Mouse (Mus musculus) neural tube, embryonic 14.5 days (tissue): Measurements from ENCODE around the gene Olfr403. TPM values are rescaled to one million over a fixed set of nuclear protein-coding genes. Genes with fewer than 3 reads are reported as not detected.
"Not testable (repeated sequence)": the region's sequence is repeated elsewhere in the genome, so short reads cannot be mapped to it uniquely, and the experiment has no call there.

Experiments
- ATAC-seq: fragments of 200-750 bp; cut with Nextera tagmentation; 2 replicates; pipeline ENCODE4 v1.8.0; 2017; ENCODE audit warnings: low read depth, mild to moderate bottlenecking, moderate TSS enrichment, moderate library complexity
- H3K27ac ChIP-seq: fragments of 300-500 bp; sonication (generic); 2 replicates; pipeline ENCODE4 v1.5.1; 2014; ENCODE audit warnings: low read depth, mild to moderate bottlenecking, control low read depth, low read length, moderate library complexity, mixed read lengths
- H3K27me3 ChIP-seq: fragments of 300-500 bp; sonication (generic); 2 replicates; pipeline ENCODE4 v1.6.1; 2014; ENCODE audit warnings: low read length; ENCODE audit not compliant: control insufficient read depth, insufficient read depth
- H3K36me3 ChIP-seq: fragments of 300-500 bp; sonication (generic); 2 replicates; pipeline ENCODE4 v1.6.1; 2014; ENCODE audit warnings: low read length, mixed read lengths; ENCODE audit not compliant: control insufficient read depth, insufficient read depth
- H3K4me1 ChIP-seq: fragments of 300-500 bp; sonication (generic); 2 replicates; pipeline ENCODE4 v1.6.1; 2014; ENCODE audit warnings: low read length; ENCODE audit not compliant: control insufficient read depth, insufficient read depth
- H3K4me2 ChIP-seq: fragments of 300-500 bp; sonication (generic); 2 replicates; pipeline ENCODE4 v1.6.1; 2014; ENCODE audit warnings: mild to moderate bottlenecking, low read depth, low read length, control low read depth
- H3K4me3 ChIP-seq: fragments of 300-500 bp; sonication (generic); 2 replicates; pipeline ENCODE4 v1.5.1; 2014; ENCODE audit warnings: low read depth, low read length, control low read depth, mixed read lengths
- H3K9ac ChIP-seq: fragments of 300-500 bp; sonication (generic); replicated peaks from 2 replicates; pipeline ENCODE4 v1.6.1; 2014; ENCODE audit warnings: low read depth, mild to moderate bottlenecking, control low read depth, low read length, mixed read lengths
- H3K9me3 ChIP-seq: fragments of 300-500 bp; sonication (generic); 2 replicates; pipeline ENCODE4 v1.6.1; 2016; ENCODE audit warnings: low read length; ENCODE audit not compliant: control insufficient read depth
- WGBS: fragments of 180-500 bp; shearing (Covaris S2); extraction: QIAGEN DNeasy Blood & Tissue Kit; methylation state at CpG from one replicate; pipeline ENCODE4 v1.1.7; 2014; 5-methylcytosine and 5-hydroxymethylcytosine counted together
- polyA plus RNA-seq: library from polyadenylated mRNA; unstranded; fragments of >200 nt; fragmentation: Nextera tagmentation; extraction: Ambion mirVana; gene quantifications from 2 replicates; pipeline ENCODE4 v1.2.1, GENCODE M21; 2014

Olfr403 gene
- not detected in 2 replicates for polyA plus RNA-seq

GRCm38 (mm10) chr11:74185949-74186348 lies at the start of gene Olfr403:
TSS of gene Olfr403 (plus strand) at chr11:74186249.
- H3K36me3 ChIP-seq, result no peaks in the 10 kb centered on the region
- no peaks in the 10 kb centered on the region for H3K4me1 ChIP-seq
- H3K4me2 ChIP-seq, result no peak within 1 kb of the TSS
- no peak within 1 kb of the TSS for H3K4me3 ChIP-seq
- H3K27ac ChIP-seq, result no peak within 1 kb of the TSS
- H3K9ac ChIP-seq, result no peak within 1 kb of the TSS
- H3K27me3 ChIP-seq, result no peaks in the 10 kb centered on the region
- no peaks in the 10 kb centered on the region for H3K9me3 ChIP-seq
- ATAC-seq, result no peak

DNA sequence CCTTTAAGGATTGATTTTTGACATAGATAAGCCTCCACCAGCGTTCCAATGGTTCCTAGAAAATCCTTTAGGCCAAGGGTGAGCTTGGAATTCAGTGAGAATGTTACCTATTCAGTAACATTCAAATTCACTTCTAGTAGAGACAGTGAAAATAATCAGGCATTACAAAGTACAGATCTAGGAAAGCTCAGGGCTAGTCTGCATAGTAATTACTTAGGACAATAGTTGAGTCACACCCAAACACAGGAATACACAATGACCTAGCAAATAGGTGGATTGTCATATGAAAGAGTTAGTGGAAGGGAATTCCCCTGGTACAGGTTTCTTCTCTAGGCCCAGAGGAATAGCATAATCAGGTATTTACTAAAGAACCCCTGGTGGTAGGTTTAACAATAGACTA lies 46.0 kb upstream of the Olfr403 start:
- ATAC-seq, H3K4me1 ChIP-seq, H3K9ac ChIP-seq, H3K27me3 ChIP-seq, H3K36me3 ChIP-seq, H3K4me3 ChIP-seq, H3K4me2 ChIP-seq, H3K27ac ChIP-seq: not testable (repeated sequence)
- WGBS, result 31% methylated on average over 1 of the region's 1 CpGs
- H3K9me3 ChIP-seq, result peaks cover 16% of the 10 kb centered on the region

DNA sequence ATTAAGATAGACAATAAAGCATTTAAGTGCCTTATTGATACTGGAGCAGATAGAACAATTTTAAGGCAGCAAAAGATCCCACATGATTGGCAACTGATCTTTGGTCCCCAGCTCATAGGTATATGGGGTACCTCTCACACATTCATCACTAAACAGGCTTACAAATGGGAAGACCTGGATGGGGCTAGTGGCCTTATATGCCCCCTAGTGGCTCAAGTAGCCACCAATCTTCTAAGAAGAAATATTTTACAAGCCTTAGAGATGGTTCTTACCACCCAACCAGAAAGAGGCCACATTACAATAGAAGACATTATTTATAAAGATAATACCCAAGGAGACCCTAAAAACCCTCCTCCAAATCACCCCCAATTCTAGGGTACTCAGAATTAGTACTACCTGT lies 40.2 kb upstream of the Olfr403 start:
- no peak overlapping the region for H3K9ac ChIP-seq
- H3K36me3 ChIP-seq, result no peaks in the 10 kb centered on the region
- no peaks in the 10 kb centered on the region for H3K27me3 ChIP-seq
- H3K4me1 ChIP-seq, result no peaks in the 10 kb centered on the region
- no peak overlapping the region for H3K4me3 ChIP-seq
- ATAC-seq, result no peak
- H3K9me3 ChIP-seq, result peaks cover 8% of the 10 kb centered on the region
- no peak overlapping the region for H3K27ac ChIP-seq
- H3K4me2 ChIP-seq, result no peak overlapping the region

- Histone ChIP-seq H3K27me3 (no peaks in the 10 kb centered on the region), H3K9me3 (peaks cover 3% of the 10 kb centered on the region; the same call in 1 of the 2 replicates), H3K4me3 (no peak within 1 kb of the TSS), H3K27ac (no peak within 1 kb of the TSS), H3K9ac (no peak within 1 kb of the TSS), H3K4me2 (no peak within 1 kb of the TSS), H3K36me3 (no peaks in the 10 kb centered on the region), H3K4me1 (no peaks in the 10 kb centered on the region)
- ATAC-seq, result no peak
- WGBS, result 65% methylated on average over 3 of the region's 3 CpGs
Measured at GRCm38 (mm10) chr11:74153229-74153628, 32.8 kb upstream of the Olfr403 start, which contains the start of gene Olfr402. TSS of gene Olfr402 (plus strand) at chr11:74153529.

DNA sequence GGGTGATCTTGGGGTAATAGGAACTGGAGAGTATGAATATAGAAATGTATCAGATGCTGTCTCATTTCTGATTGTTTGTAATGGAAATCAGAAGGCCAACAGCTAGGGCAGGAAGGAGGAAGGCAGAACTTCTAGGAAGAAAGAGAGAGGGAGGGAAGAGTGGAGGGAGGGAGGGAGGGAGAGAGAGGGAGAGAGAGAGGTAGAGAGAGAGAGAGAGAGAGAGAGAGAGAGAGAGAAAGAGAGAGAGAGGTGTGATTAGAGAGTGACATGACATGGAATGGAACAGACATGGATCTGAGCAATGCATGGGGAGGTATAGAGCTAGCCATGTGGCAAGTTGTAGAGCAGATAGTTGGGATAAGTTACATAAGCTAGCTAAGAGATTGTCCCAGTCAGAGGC lies 17.3 kb upstream of the Olfr403 start:
- H3K27ac ChIP-seq, result no peak overlapping the region
- H3K9me3 ChIP-seq, result no peaks in the 10 kb centered on the region
- no peaks in the 10 kb centered on the region for H3K27me3 ChIP-seq
- no peak overlapping the region for H3K4me2 ChIP-seq
- no peak overlapping the region for H3K9ac ChIP-seq
- ATAC-seq, result no peak
- H3K4me3 ChIP-seq, result no peak overlapping the region
- no peaks in the 10 kb centered on the region for H3K36me3 ChIP-seq
- no peaks in the 10 kb centered on the region for H3K4me1 ChIP-seq

- no peaks in the 10 kb centered on the region for H3K9me3 ChIP-seq
- no peak overlapping the region for H3K4me2 ChIP-seq
- no peak overlapping the region for H3K27ac ChIP-seq
- WGBS, result 88% methylated on average over 4 of the region's 4 CpGs
- H3K9ac ChIP-seq, result no peak overlapping the region
- ATAC-seq, result no peak
- H3K36me3 ChIP-seq, result no peaks in the 10 kb centered on the region
- no peaks in the 10 kb centered on the region for H3K4me1 ChIP-seq
- H3K27me3 ChIP-seq, result no peaks in the 10 kb centered on the region
- no peak overlapping the region for H3K4me3 ChIP-seq
Measured at GRCm38 (mm10) chr11:74183168-74183567, 2.9 kb upstream of the Olfr403 start.

GRCm38 (mm10) chr11:74183745-74184144 lies 2.3 kb upstream of the Olfr403 start:
- no peaks in the 10 kb centered on the region for H3K36me3 ChIP-seq
- no peaks in the 10 kb centered on the region for H3K4me1 ChIP-seq
- H3K9ac ChIP-seq, result no peak overlapping the region
- no peak overlapping the region for H3K4me3 ChIP-seq
- ATAC-seq, result no peak
- H3K27ac ChIP-seq, result no peak overlapping the region
- WGBS, result 81% methylated on average over 4 of the region's 4 CpGs
- H3K27me3 ChIP-seq, result no peaks in the 10 kb centered on the region
- H3K4me2 ChIP-seq, result no peak overlapping the region
- no peaks in the 10 kb centered on the region for H3K9me3 ChIP-seq

DNA sequence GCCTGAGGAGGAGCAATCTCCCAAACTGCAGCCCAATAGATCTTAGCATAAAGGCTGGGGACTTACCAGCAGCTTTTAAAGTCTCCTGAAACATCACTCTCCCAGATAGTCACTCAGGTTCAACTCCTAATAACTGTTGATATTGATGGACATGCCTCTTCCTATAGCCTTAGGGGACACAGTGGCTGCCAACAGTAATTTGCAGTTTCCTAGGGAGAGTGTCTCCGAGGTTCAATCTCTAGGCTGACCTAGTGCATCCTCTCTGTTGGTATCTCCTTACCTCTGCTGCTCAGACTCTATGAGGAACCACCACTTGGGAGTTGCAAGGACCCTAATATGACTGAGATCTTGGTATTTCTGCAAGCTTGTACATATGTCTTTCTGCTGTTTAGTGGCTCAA lies 25.2 kb downstream of the Olfr403 start, which contains the start of gene Olfr43:
Olfr43 (minus strand) TSS at position 101 of the 400 bp plus-strand sequence.
- H3K27me3 ChIP-seq, result no peaks in the 10 kb centered on the region
- no peaks in the 10 kb centered on the region for H3K4me1 ChIP-seq
- no peak within 1 kb of the TSS for H3K27ac ChIP-seq
- WGBS, result 66% methylated on average over 1 of the region's 1 CpGs
- H3K4me3 ChIP-seq, result no peak within 1 kb of the TSS
- H3K9ac ChIP-seq, result no peak within 1 kb of the TSS
- H3K9me3 ChIP-seq, result no peaks in the 10 kb centered on the region
- ATAC-seq, result no peak
- no peaks in the 10 kb centered on the region for H3K36me3 ChIP-seq
- H3K4me2 ChIP-seq, result no peak within 1 kb of the TSS

- H3K9ac ChIP-seq, result no peak overlapping the region
- H3K36me3 ChIP-seq, result no peaks in the 10 kb centered on the region
- 90% methylated on average over 3 of the region's 3 CpGs for WGBS
- H3K4me3 ChIP-seq, result no peak overlapping the region
- no peak overlapping the region for H3K27ac ChIP-seq
- no peak overlapping the region for H3K4me2 ChIP-seq
- H3K27me3 ChIP-seq, result no peaks in the 10 kb centered on the region
- H3K4me1 ChIP-seq, result no peaks in the 10 kb centered on the region
- no peaks in the 10 kb centered on the region; the same call in 1 of the 2 replicates for H3K9me3 ChIP-seq
- ATAC-seq, result no peak
Measured at GRCm38 (mm10) chr11:74241201-74241600, 55.2 kb downstream of the Olfr403 start.
